Mouse (Mus musculus) liver, adult 2 months (tissue): Measurements from ENCODE around the gene Slc24a1.

ENCODE experiments used
- CTCF ChIP-seq: fragments of 200-500 bp; IDR thresholded peaks from 2 replicates; pipeline ENCODE4 v1.5.1; 2011; ENCODE audit warnings: low read depth, low read length, control low read depth
- POLR2A ChIP-seq: fragments of 200-500 bp; IDR thresholded peaks from 2 replicates; pipeline ENCODE4 v1.6.1; 2011; ENCODE audit warnings: low read length, control low read depth; ENCODE audit not compliant: insufficient read depth; ENCODE audit errors: extremely low read depth

DNA sequence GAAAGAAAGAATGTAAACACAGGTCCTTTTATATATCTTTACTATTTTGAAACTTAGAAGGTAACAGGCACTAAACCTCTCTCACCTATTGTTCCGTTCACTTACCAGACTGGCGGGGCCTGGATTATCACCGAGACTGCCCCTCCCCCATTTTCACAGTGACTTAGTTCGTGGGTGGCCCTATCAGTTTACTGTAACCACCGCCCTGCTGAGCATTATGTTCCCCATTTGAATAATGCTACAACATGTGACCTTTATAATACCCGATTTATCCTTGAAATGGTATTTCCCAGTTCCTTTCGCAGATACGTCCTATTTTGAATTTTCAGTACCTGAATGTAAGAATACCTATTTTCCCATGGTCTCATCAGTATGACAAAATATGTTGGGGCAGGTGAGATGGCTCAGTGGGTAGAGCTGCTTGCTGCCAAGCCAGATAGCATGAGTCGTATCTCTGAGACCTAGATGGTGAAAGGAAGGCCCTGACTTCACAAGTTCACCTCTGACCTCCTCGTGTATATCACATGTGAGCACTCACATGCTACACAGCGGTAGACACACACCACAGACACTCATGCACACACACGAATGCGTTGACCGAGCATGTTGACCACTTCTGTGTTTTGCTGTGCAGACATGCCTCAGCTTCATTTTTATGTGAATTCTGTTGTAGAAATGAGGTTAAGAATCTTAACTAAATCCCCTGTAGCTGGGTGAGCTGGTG is 46.3 kb downstream of the Slc24a1 start:
- TF ChIP-seq POLR2A (no peak), CTCF (no peak)
